Mouse (Mus musculus) liver, embryonic 12.5 days (tissue): ENCODE measurements around the gene B3gnt3. TPM values are rescaled to one million over a fixed set of nuclear protein-coding genes. Genes with fewer than 3 reads are reported as not detected.

Source experiments
- ATAC-seq: fragments of 200-750 bp; cut with Nextera tagmentation; 2 replicates; pipeline ENCODE4 v1.8.0; 2017; ENCODE audit warnings: moderate number of reproducible peaks, mild to moderate bottlenecking, moderate library complexity
- H3K27ac ChIP-seq: fragments of 300-500 bp; sonication (generic); 2 replicates; pipeline ENCODE4 v1.5.1; 2016; ENCODE audit warnings: mild to moderate bottlenecking
- H3K27me3 ChIP-seq: fragments of 300-500 bp; sonication (generic); replicated peaks from 2 replicates; pipeline ENCODE4 v1.6.1; 2016; ENCODE audit warnings: mild to moderate bottlenecking, moderate library complexity
- H3K36me3 ChIP-seq: fragments of 300-500 bp; sonication (generic); 2 replicates; pipeline ENCODE4 v1.6.1; 2016; ENCODE audit warnings: mild to moderate bottlenecking, moderate library complexity
- H3K4me1 ChIP-seq: fragments of 300-500 bp; sonication (generic); 2 replicates; pipeline ENCODE4 v1.6.1; 2016
- H3K4me2 ChIP-seq: fragments of 300-500 bp; sonication (generic); 2 replicates; pipeline ENCODE4 v1.6.1; 2016; ENCODE audit warnings: mild to moderate bottlenecking, moderate library complexity
- H3K4me3 ChIP-seq: fragments of 300-500 bp; sonication (generic); 2 replicates; pipeline ENCODE4 v1.5.1; 2016; ENCODE audit warnings: mild to moderate bottlenecking, moderate library complexity
- H3K9ac ChIP-seq: fragments of 300-500 bp; sonication (generic); 2 replicates; pipeline ENCODE4 v1.6.1; 2016; ENCODE audit warnings: mild to moderate bottlenecking, moderate library complexity
- H3K9me3 ChIP-seq: fragments of 300-500 bp; sonication (generic); replicated peaks from 2 replicates; pipeline ENCODE4 v1.6.1; 2016; ENCODE audit warnings: mild to moderate bottlenecking, moderate library complexity
- WGBS: fragments of 180-500 bp; shearing (Covaris S2); methylation state at CpG from one replicate; pipeline ENCODE4 v1.1.7; 2016; ENCODE audit not compliant: insufficient replicate concordance; 5-methylcytosine and 5-hydroxymethylcytosine counted together
- polyA plus RNA-seq: library from polyadenylated mRNA; unstranded; fragments of >200 nt; fragmentation: Nextera tagmentation; extraction: Ambion mirVana; gene quantifications from 2 replicates; pipeline ENCODE4 v1.2.1, GENCODE M21; 2016

The B3gnt3 gene
- polyA plus RNA-seq, 1 experiment from 2014 or later: 3.6 TPM

DNA sequence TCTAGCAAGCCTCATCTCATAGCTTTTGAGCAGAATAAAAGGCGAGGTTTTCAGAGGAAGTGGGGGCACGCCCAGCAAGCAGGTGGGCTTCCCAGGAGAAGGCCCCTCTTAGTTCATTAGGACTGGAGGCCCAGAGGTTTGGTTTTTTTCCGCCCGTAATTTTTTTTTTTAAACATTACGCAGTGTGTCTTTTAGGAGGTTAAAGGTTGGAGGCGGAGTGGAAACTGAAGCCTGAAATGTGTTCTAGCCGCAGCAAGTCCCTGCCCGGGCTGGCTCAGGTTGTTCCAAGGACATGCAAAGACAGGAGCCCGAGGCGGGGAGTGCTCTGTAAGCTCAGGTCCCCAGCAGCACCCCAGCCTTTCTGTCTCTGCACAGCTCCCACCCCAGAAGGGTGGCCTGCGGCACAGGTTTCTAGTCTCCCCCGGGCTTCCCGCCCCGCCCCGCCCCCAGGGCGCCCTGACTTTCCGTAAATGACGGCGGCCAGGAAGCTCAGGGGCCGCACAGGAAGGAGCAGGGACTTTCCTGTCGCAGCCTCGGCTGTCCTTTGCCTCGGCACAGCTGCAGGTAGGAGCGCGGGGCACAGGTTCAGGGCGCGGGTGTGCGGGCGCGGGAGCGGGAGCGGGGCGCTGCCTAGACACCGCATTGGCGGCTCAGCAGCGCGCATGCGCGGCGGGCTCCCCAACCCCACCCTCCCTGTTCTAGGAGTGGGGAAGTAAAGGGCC, 25.4 kb downstream of the B3gnt3 start, which contains the start of gene Jak3:
Jak3 (plus strand) TSS at position 277 of the 722 bp plus-strand sequence.
- 2% methylated on average over 40 of the region's 40 CpGs for WGBS
- peak; percentile 73 for ATAC-seq

DNA sequence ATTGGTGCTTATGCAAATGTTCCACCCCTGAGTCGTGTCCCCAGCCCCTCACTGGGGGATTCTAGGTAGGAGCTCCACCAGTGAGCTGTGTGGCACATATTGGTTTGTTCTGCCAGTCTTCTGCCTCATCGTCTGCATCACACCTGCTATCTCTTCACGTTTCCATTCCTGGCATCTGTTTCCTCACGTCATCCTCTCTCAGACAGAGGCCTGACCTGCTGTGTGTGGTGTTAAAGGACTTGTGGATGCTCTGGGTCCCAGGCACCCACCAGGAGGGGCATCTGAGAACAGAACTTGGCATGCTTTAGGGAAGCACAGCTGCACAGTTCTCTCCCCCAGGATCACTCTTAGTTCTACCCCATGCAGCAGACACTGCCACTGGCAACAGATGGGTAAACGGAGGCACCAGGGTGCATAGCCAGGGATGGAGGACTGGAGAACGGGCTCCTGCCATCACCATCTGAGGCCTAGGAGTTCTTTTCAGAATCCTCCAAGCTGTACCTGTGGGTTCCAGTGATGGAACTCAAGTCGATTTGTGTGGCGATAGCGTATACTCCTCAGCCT, 26.1 kb downstream of the B3gnt3 start:
- Histone ChIP-seq H3K27ac (no peak overlapping the region), H3K4me2 (peak overlapping the region; percentile 92), H3K9me3 (no peaks in the 10 kb centered on the region), H3K9ac (peak overlapping the region; percentile 81), H3K4me3 (peak overlapping the region; percentile 69), H3K36me3 (peaks cover 7% of the 10 kb centered on the region; the same call in 1 of the 2 replicates), H3K4me1 (peaks cover 60% of the 10 kb centered on the region), H3K27me3 (peaks cover 30% of the 10 kb centered on the region)
- no peak for ATAC-seq
- 43% methylated on average over 9 of the region's 9 CpGs for WGBS

More for the DNA sequence above, 25.4 kb downstream of the B3gnt3 start, which contains the start of gene Jak3:
- peaks cover 30% of the 10 kb centered on the region for H3K27me3 ChIP-seq
- H3K9me3 ChIP-seq: no peaks in the 10 kb centered on the region
- H3K36me3 ChIP-seq: peaks cover 7% of the 10 kb centered on the region; the same call in 1 of the 2 replicates
- H3K4me1 ChIP-seq: peaks cover 56% of the 10 kb centered on the region
- peak within 1 kb of the TSS; percentile 72 for H3K27ac ChIP-seq
- peak within 1 kb of the TSS; percentile 92 for H3K4me2 ChIP-seq
- peak within 1 kb of the TSS; percentile 69 for H3K4me3 ChIP-seq
- H3K9ac ChIP-seq: peak within 1 kb of the TSS; percentile 81

DNA sequence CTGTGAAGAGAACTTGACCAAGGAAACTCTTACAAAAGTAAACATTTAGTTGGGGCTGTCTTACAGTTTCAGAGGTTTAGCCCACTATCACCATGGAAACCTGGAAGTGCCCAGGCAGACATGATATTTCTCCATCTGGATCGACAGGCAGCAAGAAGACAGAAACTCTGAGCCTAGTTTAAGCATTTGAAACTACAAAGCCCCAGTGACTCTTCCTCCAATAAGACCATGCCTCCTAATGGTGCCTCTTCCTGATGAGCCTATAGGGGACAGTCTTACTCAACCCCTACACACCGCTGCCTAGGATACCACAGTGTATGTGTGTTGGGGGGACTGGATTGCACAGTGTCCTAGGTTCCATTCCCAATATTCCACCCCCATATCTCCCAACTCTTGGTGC, 27.5 kb downstream of the B3gnt3 start:
- H3K27ac ChIP-seq: no peak overlapping the region
- H3K4me3 ChIP-seq: no peak overlapping the region
- H3K9me3 ChIP-seq: no peaks in the 10 kb centered on the region
- ATAC-seq: no peak
- peaks cover 30% of the 10 kb centered on the region for H3K27me3 ChIP-seq
- H3K4me2 ChIP-seq: no peak overlapping the region
- H3K36me3 ChIP-seq: no peaks in the 10 kb centered on the region
- H3K9ac ChIP-seq: no peak overlapping the region
- H3K4me1 ChIP-seq: peaks cover 54% of the 10 kb centered on the region
- WGBS: 68% methylated on average over 2 of the region's 2 CpGs

DNA sequence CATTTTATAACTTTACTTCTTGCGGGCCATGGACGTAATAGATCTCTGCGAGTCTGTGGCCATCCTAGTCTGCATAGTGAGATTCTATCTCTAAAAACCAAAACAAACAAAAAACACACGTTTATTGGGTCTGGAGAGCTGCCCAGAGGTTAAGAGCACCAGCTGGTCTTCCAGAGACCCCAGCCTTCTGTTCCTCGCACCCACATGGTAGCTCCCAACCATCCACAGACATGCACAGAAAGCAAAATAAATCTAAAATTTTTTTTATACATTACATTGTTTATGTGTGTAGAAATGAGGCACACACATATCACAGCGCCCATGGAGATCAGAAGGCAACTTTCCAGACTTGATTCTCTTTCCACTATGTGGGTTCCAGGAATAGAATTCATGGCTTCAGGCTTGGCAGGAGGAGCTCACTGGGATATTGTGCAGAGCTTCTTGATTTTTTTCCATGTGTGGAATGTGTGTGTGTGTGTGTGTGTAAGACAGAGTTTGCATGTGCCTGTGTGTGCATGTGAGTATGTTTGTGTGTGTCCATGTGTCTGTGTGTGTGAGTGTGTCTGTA, 29.3 kb downstream of the B3gnt3 start:
- Histone ChIP-seq H3K36me3 (no peaks in the 10 kb centered on the region), H3K27ac (no peak overlapping the region)
- no peak for ATAC-seq

DNA sequence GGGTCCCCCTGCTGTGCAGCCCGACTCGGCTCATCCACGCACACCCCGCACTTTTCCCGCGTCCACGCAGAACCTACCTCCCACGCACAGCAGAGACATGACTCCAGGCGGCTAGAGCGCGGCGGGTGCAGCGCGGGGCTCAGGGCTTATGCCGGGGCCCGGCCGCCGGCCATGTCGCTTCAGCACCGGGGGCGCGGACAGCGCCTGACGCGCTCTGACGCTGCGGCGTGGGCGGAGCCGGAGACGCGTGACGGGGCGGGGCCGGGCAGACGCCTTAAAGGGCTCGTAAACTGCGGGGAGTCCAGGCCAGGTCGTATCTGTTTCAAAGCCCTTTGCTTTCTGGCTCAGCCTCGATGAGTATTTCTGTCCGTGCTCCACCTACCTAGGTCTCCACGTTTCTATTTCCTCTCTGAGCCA, 30.0 kb downstream of the B3gnt3 start, which contains the start of gene Unc13a:
Unc13a (minus strand) TSS at position 209 of the 417 bp plus-strand sequence.
- 0% methylated on average over 41 of the region's 42 CpGs for whole genome bisulfite sequencing

More for the DNA sequence above, 29.3 kb downstream of the B3gnt3 start:
- Histone ChIP-seq H3K4me3 (peak overlapping the region; percentile 58; the same call in 1 of the 2 replicates), H3K9ac (0 out of 2 replicates have a peak overlapping the region, but pooled peaks have one; percentile 29), H3K4me2 (peak overlapping the region; percentile 92), H3K9me3 (no peaks in the 10 kb centered on the region), H3K27me3 (peaks cover 43% of the 10 kb centered on the region), H3K4me1 (peaks cover 60% of the 10 kb centered on the region)
- 64% methylated on average over 6 of the region's 6 CpGs for WGBS

DNA sequence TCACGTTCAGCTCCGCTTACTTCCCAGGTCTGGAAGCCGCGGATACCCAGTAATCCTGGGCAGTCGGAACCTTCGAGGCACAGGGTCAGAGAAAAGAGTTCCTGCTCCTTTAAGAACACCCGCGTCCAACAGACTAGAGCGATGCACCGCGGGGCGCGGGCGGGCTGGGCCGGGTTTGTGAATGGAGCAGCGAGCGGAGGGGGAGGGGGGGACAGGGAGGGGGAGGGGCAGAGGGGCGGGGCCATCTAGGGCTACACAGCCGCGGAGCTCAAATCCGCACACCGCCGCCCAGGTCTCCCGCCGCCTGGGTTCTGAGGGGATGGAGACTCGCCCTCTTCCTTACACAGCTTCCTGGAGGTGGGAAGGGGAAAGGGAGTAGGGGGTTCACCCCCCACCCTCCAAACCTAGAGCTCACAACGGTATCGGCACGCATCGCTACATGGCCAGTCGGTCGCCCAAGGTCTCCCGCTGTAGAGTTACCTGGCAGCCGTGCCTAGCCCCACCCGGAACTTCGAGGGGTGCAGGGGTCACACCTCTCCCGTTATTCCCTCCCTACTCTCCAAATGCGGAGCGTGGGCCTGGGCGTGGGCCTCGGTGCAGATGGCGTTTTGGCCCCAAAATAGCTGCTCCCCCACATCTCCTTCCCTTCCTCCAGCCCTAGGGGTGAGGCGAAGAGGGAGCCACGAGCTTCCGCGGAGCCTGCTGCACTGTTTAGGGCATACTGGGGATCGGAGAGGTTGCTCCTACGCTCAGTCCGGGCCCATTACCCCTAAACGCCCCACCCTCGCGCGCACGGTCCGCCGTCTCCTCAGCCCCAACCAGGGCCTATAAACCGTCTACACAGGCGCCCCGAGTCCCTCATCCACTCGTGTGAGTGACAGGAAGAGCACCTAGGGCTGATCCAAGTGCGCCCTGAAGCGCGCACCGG, 30.7 kb downstream of the B3gnt3 start:
- H3K4me1 ChIP-seq: peaks cover 53% of the 10 kb centered on the region
- peak overlapping the region; percentile 58 for H3K4me3 ChIP-seq
- peak overlapping the region; percentile 92 for H3K4me2 ChIP-seq
- no peak overlapping the region for H3K9ac ChIP-seq
- 2% methylated on average over 62 of the region's 64 CpGs for WGBS
- H3K27me3 ChIP-seq: peaks cover 57% of the 10 kb centered on the region
- no peak overlapping the region for H3K27ac ChIP-seq
- ATAC-seq: peak; percentile 43
- H3K9me3 ChIP-seq: no peaks in the 10 kb centered on the region
- H3K36me3 ChIP-seq: no peaks in the 10 kb centered on the region

More for the DNA sequence above, 30.0 kb downstream of the B3gnt3 start, which contains the start of gene Unc13a:
- peak; percentile 59 for ATAC-seq
- Histone ChIP-seq H3K36me3 (no peaks in the 10 kb centered on the region), H3K4me1 (peaks cover 53% of the 10 kb centered on the region), H3K27ac (no peak within 1 kb of the TSS), H3K4me3 (peak within 1 kb of the TSS; percentile 58), H3K9me3 (no peaks in the 10 kb centered on the region), H3K4me2 (peak within 1 kb of the TSS; percentile 92), H3K9ac (0 out of 2 replicates have a peak within 1 kb of the TSS, but pooled peaks have one; percentile 29), H3K27me3 (peaks cover 50% of the 10 kb centered on the region)

DNA sequence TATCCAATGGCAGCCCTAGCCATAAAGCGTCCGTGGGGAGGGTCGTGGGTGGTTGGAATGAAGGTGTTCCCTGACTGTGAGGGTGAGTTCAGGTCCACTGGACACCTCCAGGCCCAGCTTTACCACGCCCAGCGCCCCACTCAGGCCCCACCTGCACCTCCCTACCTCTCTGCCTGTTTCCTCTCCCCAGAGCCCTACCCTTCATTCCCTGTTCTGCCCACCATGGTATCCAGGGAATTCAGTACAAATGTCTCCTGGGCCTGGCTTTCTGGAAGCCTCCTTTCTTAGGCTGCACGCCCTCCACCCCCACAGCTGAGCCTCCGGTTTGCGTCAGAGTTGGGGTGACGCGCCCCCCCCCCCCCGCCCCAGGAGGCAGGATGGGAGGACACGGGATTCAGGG, 31.4 kb downstream of the B3gnt3 start:
- peak overlapping the region; percentile 92 for H3K4me2 ChIP-seq
- H3K36me3 ChIP-seq: no peaks in the 10 kb centered on the region
- no peak for ATAC-seq
- H3K4me1 ChIP-seq: peaks cover 52% of the 10 kb centered on the region
- H3K9ac ChIP-seq: no peak overlapping the region
- no peaks in the 10 kb centered on the region for H3K9me3 ChIP-seq
- peak overlapping the region; percentile 58 for H3K4me3 ChIP-seq
- 22% methylated on average over 12 of the region's 12 CpGs for WGBS
- peaks cover 59% of the 10 kb centered on the region for H3K27me3 ChIP-seq
- no peak overlapping the region for H3K27ac ChIP-seq

DNA sequence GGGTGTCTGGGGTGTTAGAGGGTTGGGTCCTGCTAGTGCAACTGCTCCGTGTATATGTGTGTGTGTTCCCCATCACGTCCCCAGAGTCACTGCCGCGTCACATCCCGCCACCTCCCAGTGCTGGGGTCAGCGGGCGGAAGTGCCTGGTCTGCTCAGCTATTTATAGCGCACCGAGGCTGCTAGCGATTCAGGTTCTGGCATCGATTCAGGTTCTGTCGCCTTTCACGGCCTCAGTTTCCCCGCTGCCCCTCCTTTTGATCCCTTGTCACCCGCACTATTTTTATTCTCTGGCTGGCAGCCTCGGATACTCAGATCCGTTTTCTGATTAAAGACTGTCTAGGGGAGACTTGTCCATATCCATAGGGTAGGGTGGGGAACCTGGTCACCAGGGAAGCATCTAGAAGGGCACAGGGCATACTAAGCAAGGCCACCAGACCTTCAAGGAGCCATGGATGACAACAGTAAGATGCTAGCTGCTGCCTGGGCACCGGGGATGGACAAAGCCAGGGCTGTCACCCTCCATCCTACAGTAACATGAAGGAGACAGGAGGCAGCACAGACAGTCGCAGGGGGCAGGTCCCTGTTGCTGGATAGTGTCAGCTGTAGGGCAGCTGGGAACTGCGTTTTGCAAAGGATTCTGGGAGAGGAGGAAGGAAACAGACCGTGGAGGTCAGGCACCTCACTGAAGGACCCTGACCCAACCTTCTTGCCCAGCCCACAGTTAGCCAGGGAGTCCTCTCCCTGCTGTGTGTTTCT, 33.2 kb downstream of the B3gnt3 start:
- H3K4me3 ChIP-seq: peak overlapping the region; percentile 22; the same call in 1 of the 2 replicates

DNA sequence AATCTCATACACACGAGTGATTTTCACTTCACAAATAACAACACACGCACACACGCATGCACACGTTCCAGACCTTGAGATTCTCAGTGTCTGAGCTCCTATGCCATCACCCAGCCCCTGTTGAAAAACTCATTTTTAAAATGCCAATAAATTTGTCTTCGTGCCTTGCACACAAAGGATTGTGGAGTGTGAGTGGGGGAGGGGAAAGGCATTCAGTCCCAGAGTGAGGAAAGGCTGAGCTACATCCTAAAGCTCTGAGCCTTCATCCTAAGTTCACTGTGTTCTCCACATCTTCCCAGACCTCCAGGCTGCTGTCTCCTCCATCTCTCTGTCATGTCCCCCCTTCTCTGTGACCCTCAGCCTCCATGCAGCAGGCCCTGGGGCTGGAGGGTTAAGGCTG, 34.3 kb downstream of the B3gnt3 start:
- no peak overlapping the region for H3K4me3 ChIP-seq
- ATAC-seq: no peak
- H3K27ac ChIP-seq: 0 out of 2 replicates have a peak overlapping the region, but pooled peaks have one; percentile 15
- no peaks in the 10 kb centered on the region for H3K36me3 ChIP-seq
- peaks cover 53% of the 10 kb centered on the region for H3K4me1 ChIP-seq
- 62% methylated on average over 5 of the region's 5 CpGs for WGBS
- peaks cover 75% of the 10 kb centered on the region for H3K27me3 ChIP-seq
- H3K9ac ChIP-seq: no peak overlapping the region
- no peak overlapping the region for H3K4me2 ChIP-seq
- H3K9me3 ChIP-seq: no peaks in the 10 kb centered on the region

More for the DNA sequence above, 33.2 kb downstream of the B3gnt3 start:
- H3K4me1 ChIP-seq: peaks cover 55% of the 10 kb centered on the region
- peaks cover 64% of the 10 kb centered on the region for H3K27me3 ChIP-seq
- H3K9me3 ChIP-seq: no peaks in the 10 kb centered on the region
- ATAC-seq: no peak
- no peaks in the 10 kb centered on the region for H3K36me3 ChIP-seq
- H3K4me2 ChIP-seq: peak overlapping the region; percentile 47
- H3K9ac ChIP-seq: no peak overlapping the region
- 2% methylated on average over 21 of the region's 21 CpGs for WGBS
- 0 out of 2 replicates have a peak overlapping the region, but pooled peaks have one; percentile 12 for H3K27ac ChIP-seq

DNA sequence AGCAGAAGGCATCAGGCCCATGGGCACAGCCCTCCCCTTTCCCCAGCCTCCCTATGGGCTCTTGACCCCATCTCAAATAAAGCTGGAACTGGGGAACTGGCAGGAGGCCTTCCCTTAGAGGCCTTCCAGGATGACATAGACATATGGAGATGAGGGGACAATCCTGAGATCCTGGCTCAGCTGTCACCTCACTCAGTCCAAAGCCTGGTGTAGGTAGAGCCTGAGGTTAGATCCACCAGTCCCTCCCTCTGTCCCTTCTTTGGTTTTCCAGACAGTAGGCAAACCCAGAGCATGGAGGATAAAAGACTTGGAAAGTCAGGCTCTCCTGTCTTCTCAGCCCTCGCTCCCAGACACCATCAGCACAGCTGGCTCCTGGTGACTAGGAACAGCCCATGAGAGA, 34.7 kb downstream of the B3gnt3 start:
- Histone ChIP-seq H3K36me3 (no peaks in the 10 kb centered on the region), H3K27ac (no peak overlapping the region), H3K9me3 (no peaks in the 10 kb centered on the region), H3K4me2 (no peak overlapping the region), H3K4me1 (peaks cover 49% of the 10 kb centered on the region), H3K4me3 (no peak overlapping the region), H3K9ac (no peak overlapping the region), H3K27me3 (peaks cover 79% of the 10 kb centered on the region)
- 66% methylated on average over 1 of the region's 1 CpGs for WGBS
- ATAC-seq: no peak
